Mouse (Mus musculus): ENCODE data around the gene Pou3f3.

Gene Pou3f3

GRCm38 (mm10) chr1:42710995-42711394 is 15.4 kb downstream of the Pou3f3 start:
- DNase-seq, result no peak

GRCm38 (mm10) chr1:42711456-42712310 is 16.1 kb downstream of the Pou3f3 start:
- no peak for DNase-seq

- DNase-seq, result no peak
These were observed 16.7 kb downstream of the Pou3f3 start for GRCm38 (mm10) chr1:42712311-42712690.

GRCm38 (mm10) chr1:42713104-42713932 is 17.8 kb downstream of the Pou3f3 start:
- DNase-seq, result no peak

GRCm38 (mm10) chr1:42714016-42714931 is 18.7 kb downstream of the Pou3f3 start:
- DNase-seq, result peak; percentile 66

GRCm38 (mm10) chr1:42718549-42718948 is 23.0 kb downstream of the Pou3f3 start:
- no peak for DNase-seq

GRCm38 (mm10) chr1:42721353-42721752 is 25.8 kb downstream of the Pou3f3 start:
- no peak for DNase-seq

GRCm38 (mm10) chr1:42723769-42724300 is 28.3 kb downstream of the Pou3f3 start:
- no peak for DNase-seq

GRCm38 (mm10) chr1:42724881-42725280 is 29.3 kb downstream of the Pou3f3 start:
- no peak for DNase-seq

GRCm38 (mm10) chr1:42727161-42727560 is 31.6 kb downstream of the Pou3f3 start:
- no peak for DNase-seq

- no peak for DNase-seq
These were observed 32.1 kb downstream of the Pou3f3 start for GRCm38 (mm10) chr1:42727676-42728075.

GRCm38 (mm10) chr1:42741383-42742241 is 46.0 kb downstream of the Pou3f3 start:
- DNase-seq, result no peak

GRCm38 (mm10) chr1:42742242-42742560 is 46.6 kb downstream of the Pou3f3 start:
- no peak for DNase-seq

GRCm38 (mm10) chr1:42745047-42745446 is 49.5 kb downstream of the Pou3f3 start:
- DNase-seq, result no peak

GRCm38 (mm10) chr1:42749536-42750292 is 54.1 kb downstream of the Pou3f3 start:
- no peak for DNase-seq

Measured in lung, postnatal 10 days (tissue).